ENCODE assay signal across 9 mouse cellular contexts in the genomic region with DNA sequence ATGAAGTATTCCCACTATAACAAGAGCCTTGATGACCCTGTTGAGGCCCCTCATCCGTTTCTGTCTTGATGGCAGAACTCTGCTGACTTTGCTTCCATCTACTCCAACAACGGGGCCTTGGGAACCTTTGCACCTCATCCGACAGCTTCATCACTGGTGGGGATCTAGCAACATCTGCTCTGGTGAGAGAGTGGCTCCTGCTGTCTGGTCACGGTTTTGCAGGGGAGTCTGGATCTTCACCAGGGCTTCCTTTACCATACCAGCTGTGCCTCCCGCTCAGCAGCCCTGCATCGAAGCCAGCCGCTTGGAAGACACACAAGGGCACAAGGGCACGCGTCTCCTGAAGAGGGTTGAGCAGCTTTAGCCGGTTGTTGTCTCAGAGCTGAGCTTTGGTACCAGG.
DNase-seq lines count a peak whose midpoint lies in the region; ATAC-seq and TF ChIP-seq lines count a peak whose summit lies in the region.
"Had no signal": no experiment of that assay in that cellular context is flagged by ENCODE, and none has a peak within 500 bp of the region (broad histone marks: within the 10 kb centered on the region; RNA-seq: fewer than 3 reads in every experiment).

No protein-coding gene starts in this region.

- no peak overlapping the region for H3K4me3 ChIP-seq in gastrocnemius, adult 2 months
- H3K4me3 ChIP-seq in thymus, adult 2 months (ENCODE audit: control insufficient read depth, insufficient read depth, low read length) = no peak overlapping the region
- H3K4me3 ChIP-seq in intestine, postnatal 0 days (ENCODE audit: low read depth, low read length) = no peak overlapping the region
- H3K4me3 ChIP-seq in midbrain, embryonic 15.5 days = no peak overlapping the region
- H3K4me3 ChIP-seq: liver, embryonic 15.5 days had no signal

- DNase-seq in gastrocnemius, adult 2 months = no peak
- DNase-seq in gastrocnemius, adult 18-20 months (ENCODE audit: low spot score) = no peak
- peak; percentile 57 for DNase-seq in thymus, postnatal 4 days
- DNase-seq in thymus, adult 2 months = no peak

- H3K9ac ChIP-seq in intestine, postnatal 0 days (ENCODE audit: low read depth, low read length) = no peak overlapping the region
- no peak overlapping the region for H3K9ac ChIP-seq in midbrain, embryonic 15.5 days
- H3K9ac ChIP-seq: liver, embryonic 15.5 days had no signal

- ATAC-seq in intestine, postnatal 0 days = no peak
- peak; percentile 57; the same call in 1 of the 2 replicates for ATAC-seq in midbrain, embryonic 15.5 days (replicated peaks)
- ATAC-seq in erythroid progenitor cell, adult 5-6 weeks (replicated peaks; ENCODE audit: low FRiP score, poor library complexity, severe bottlenecking) = no peak
- ATAC-seq in erythroblast, adult 5-6 weeks (replicated peaks; ENCODE audit: low FRiP score, poor library complexity, severe bottlenecking) = no peak

- H3K4me1 ChIP-seq in thymus, adult 2 months (replicated peaks; ENCODE audit: control insufficient read depth, insufficient read depth, low read length) = no peaks in the 10 kb centered on the region
- H3K4me1 ChIP-seq in intestine, postnatal 0 days (replicated peaks; ENCODE audit: control insufficient read depth, insufficient read depth, low read length) = no peaks in the 10 kb centered on the region
- peaks cover 7% of the 10 kb centered on the region; the same call in 1 of the 2 replicates for H3K4me1 ChIP-seq in midbrain, embryonic 15.5 days
- H3K4me1 ChIP-seq: liver, embryonic 15.5 days had no signal

- no peaks in the 10 kb centered on the region for H3K27me3 ChIP-seq in thymus, adult 2 months (ENCODE audit: control insufficient read depth, insufficient read depth, low read length)
- no peaks in the 10 kb centered on the region for H3K27me3 ChIP-seq in intestine, postnatal 0 days (replicated peaks; ENCODE audit: control insufficient read depth, insufficient read depth, low read length)
- no peaks in the 10 kb centered on the region for H3K27me3 ChIP-seq in midbrain, embryonic 15.5 days (replicated peaks)
- H3K27me3 ChIP-seq: liver, embryonic 15.5 days had no signal

- TF ChIP-seq CTCF in gastrocnemius, adult 2 months (IDR thresholded peaks at IDR 0.05) = peak; percentile 20; the same call in 1 of the 2 replicates
- TF ChIP-seq CTCF in thymus, adult 2 months (IDR thresholded peaks at IDR 0.05; ENCODE audit: borderline replicate concordance, control insufficient read depth, extremely low read depth, insufficient read depth, low read length, poor library complexity) = no peak
- peak; percentile 79 for TF ChIP-seq CTCF in intestine, postnatal 0 days (IDR thresholded peaks at IDR 0.05; ENCODE audit: low read depth)

- intact Hi-C loops in gastrocnemius, adult 2 months (cut with DNase I) = no loop called here

- H3K27ac ChIP-seq in gastrocnemius, adult 2 months = no peak overlapping the region
- no peak overlapping the region for H3K27ac ChIP-seq in thymus, adult 2 months (ENCODE audit: control insufficient read depth, insufficient read depth, low read length)
- H3K27ac ChIP-seq in intestine, postnatal 0 days (ENCODE audit: low read depth, low read length) = no peak overlapping the region
- H3K27ac ChIP-seq in midbrain, embryonic 15.5 days = peak overlapping the region; percentile 49; the same call in 1 of the 2 replicates
- H3K27ac ChIP-seq: liver, embryonic 15.5 days had no signal

- H3K4me2 ChIP-seq in intestine, postnatal 0 days (replicated peaks; ENCODE audit: low read depth) = no peak overlapping the region
- no peak overlapping the region for H3K4me2 ChIP-seq in midbrain, embryonic 15.5 days
- H3K4me2 ChIP-seq: liver, embryonic 15.5 days had no signal

- no peaks in the 10 kb centered on the region for H3K36me3 ChIP-seq in thymus, adult 2 months (ENCODE audit: control insufficient read depth, insufficient read depth, low read length)
- H3K36me3 ChIP-seq in intestine, postnatal 0 days (ENCODE audit: control insufficient read depth, insufficient read depth) = no peaks in the 10 kb centered on the region
- H3K36me3 ChIP-seq in midbrain, embryonic 15.5 days (replicated peaks) = no peaks in the 10 kb centered on the region
- H3K36me3 ChIP-seq: liver, embryonic 15.5 days had no signal

- no peak for TF ChIP-seq POLR2A in thymus, adult 2 months (IDR thresholded peaks at IDR 0.05; ENCODE audit: control insufficient read depth, extremely low read depth, insufficient read depth, low read length, poor library complexity)

- no peaks in the 10 kb centered on the region for H3K9me3 ChIP-seq in intestine, postnatal 0 days (ENCODE audit: control insufficient read depth)
- H3K9me3 ChIP-seq in midbrain, embryonic 15.5 days = no peaks in the 10 kb centered on the region
- H3K9me3 ChIP-seq: liver, embryonic 15.5 days had no signal

- 56% methylated on average over 10 of the region's 10 CpGs for WGBS in thymus, adult 2 months
- 37% methylated on average over 10 of the region's 10 CpGs for WGBS in intestine, postnatal 0 days
- WGBS in midbrain, embryonic 15.5 days = 47% methylated on average over 10 of the region's 10 CpGs
